Mouse (Mus musculus): ENCODE results near the gene Rnf39.

GRCm38 (mm10) chr17:36949265-36949664 lies 6.5 kb downstream of the Rnf39 start:
- TF ChIP-seq MAX (IDR thresholded peaks at IDR 0.05; ENCODE audit: low read length), result no peak
- no peak for TF ChIP-seq MAFK (IDR thresholded peaks at IDR 0.05; ENCODE audit: insufficient replicate concordance, low read length)
- no peak for TF ChIP-seq SIN3A (IDR thresholded peaks at IDR 0.05; ENCODE audit: low read length)
- no peak for TF ChIP-seq NELFE (IDR thresholded peaks at IDR 0.05; ENCODE audit: low read depth, low read length)
- TF ChIP-seq CTCF (conservative IDR thresholded peaks at IDR 0.05 in 1 of 2, IDR thresholded peaks at IDR 0.05 in 1 of 2; ENCODE audit: low read depth in 2 of 2, low read length in 2 of 2), result no peak
- no peak for TF ChIP-seq POLR2A (IDR thresholded peaks at IDR 0.05; ENCODE audit: low read depth, low read length)
- TF ChIP-seq TCF12 (IDR thresholded peaks at IDR 0.05; ENCODE audit: low read depth, low read length), result no peak
- TF ChIP-seq KAT2A (IDR thresholded peaks at IDR 0.05; ENCODE audit: insufficient replicate concordance, low read length), result no peak
- TF ChIP-seq MXI1 (IDR thresholded peaks at IDR 0.05; ENCODE audit: low read depth, low read length), result no peak
- no peak for TF ChIP-seq USF1 (IDR thresholded peaks at IDR 0.05; ENCODE audit: low read depth, low read length)
- TF ChIP-seq UBTF (IDR thresholded peaks at IDR 0.05; ENCODE audit: low read depth, low read length), result no peak

Measured in CH12.LX (cell line).